Mouse (Mus musculus) ES-E14 (cell line): ENCODE data around the gene Galnt3.
A peak's percentile ranks its signal among the peaks of the same experiment; 100 is the strongest.

ENCODE experiments used
- HCFC1 ChIP-seq: IDR thresholded peaks from 2 replicates; pipeline ENCODE4 v1.6.1; 2012; ENCODE audit warnings: low read length, inconsistent platforms, borderline replicate concordance; ENCODE audit not compliant: insufficient read depth
- MAFK ChIP-seq: IDR thresholded peaks from 2 replicates; pipeline ENCODE4 v1.6.1; 2014; ENCODE audit warnings: mild to moderate bottlenecking, low read depth, low read length, inconsistent platforms; ENCODE audit not compliant: insufficient read depth
- ZC3H11A ChIP-seq: IDR thresholded peaks from 2 replicates; pipeline ENCODE4 v1.6.1; 2012; ENCODE audit warnings: low read depth, mild to moderate bottlenecking, inconsistent platforms, low read length, borderline replicate concordance

DNA sequence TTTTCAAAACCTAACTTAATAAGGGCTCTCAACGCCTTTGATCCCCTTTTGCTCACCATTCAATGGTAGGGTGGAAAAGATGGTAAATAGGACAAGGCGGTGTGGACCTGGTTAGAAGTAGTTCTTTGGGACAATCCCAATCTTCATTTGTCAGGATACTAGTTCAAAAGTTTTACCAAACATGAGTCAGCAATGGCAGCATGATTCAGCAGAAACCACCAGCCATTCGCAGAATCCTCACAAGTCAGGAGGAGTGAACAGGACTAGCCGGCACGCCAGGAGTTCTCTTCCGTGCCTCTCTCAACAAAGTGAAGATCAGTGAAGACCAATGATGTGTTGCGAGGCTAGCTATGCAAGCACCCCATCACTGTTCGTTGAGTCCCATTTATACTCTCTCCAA lies 40.2 kb upstream of the Galnt3 start:
- no peak for TF ChIP-seq ZC3H11A
- TF ChIP-seq MAFK = peak; percentile 61
- no peak for TF ChIP-seq HCFC1
